Mouse (Mus musculus) heart, adult 2 months (tissue): Measurements from ENCODE around the gene Gm37240. TPM values are rescaled to one million over a fixed set of nuclear protein-coding genes. Genes with fewer than 3 reads are reported as not detected.
A peak's percentile ranks its signal among the peaks of the same experiment; 100 is the strongest.

Source experiments
- DNase-seq, 2 experiments: peaks; one replicate each; pipeline ENCODE4 v3.0.0; 2021
- H3K27ac ChIP-seq: fragments of 200-600 bp; 2 replicates; pipeline ENCODE4 v1.8.1; 2022
- H3K27me3 ChIP-seq: fragments of 200-500 bp; 2 replicates; pipeline ENCODE4 v1.6.1; 2012; ENCODE audit warnings: mild to moderate bottlenecking, low read length, inconsistent platforms, mixed read lengths; ENCODE audit not compliant: control insufficient read depth, insufficient read depth
- H3K36me3 ChIP-seq: fragments of 200-500 bp; 2 replicates; pipeline ENCODE4 v1.6.1; 2012; ENCODE audit warnings: low read length, inconsistent platforms; ENCODE audit not compliant: control insufficient read depth, insufficient read depth
- H3K4me1 ChIP-seq: fragments of 200-500 bp; 2 replicates; pipeline ENCODE4 v1.6.1; 2011; ENCODE audit warnings: low read length; ENCODE audit not compliant: control insufficient read depth, insufficient read depth
- H3K4me3 ChIP-seq: fragments of 200-600 bp; 2 replicates; pipeline ENCODE4 v1.8.1; 2022
- H3K79me2 ChIP-seq: fragments of 200-500 bp; replicated peaks from 2 replicates; pipeline ENCODE4 v1.6.1; 2012; ENCODE audit warnings: mild to moderate bottlenecking, inconsistent platforms, low read length, moderate library complexity, mixed read lengths; ENCODE audit not compliant: control insufficient read depth, insufficient read depth
- H3K9ac ChIP-seq: fragments of 200-500 bp; 2 replicates; pipeline ENCODE4 v1.6.1; 2012; ENCODE audit warnings: low read depth, mild to moderate bottlenecking, control low read depth, inconsistent platforms, low read length, mixed read lengths
- CTCF ChIP-seq: fragments of 200-600 bp; IDR thresholded peaks from 2 replicates; pipeline ENCODE4 v1.8.1; 2022; ENCODE audit warnings: antibody characterized with exemption, mild to moderate bottlenecking, moderate library complexity
- EP300 ChIP-seq: fragments of 200-500 bp; IDR thresholded peaks from 2 replicates; pipeline ENCODE4 v1.6.1; 2011; ENCODE audit warnings: low read depth, low read length, control low read depth; ENCODE audit not compliant: insufficient read depth
- POLR2A ChIP-seq: fragments of 200-500 bp; IDR thresholded peaks from 2 replicates; pipeline ENCODE4 v1.6.1; 2011; ENCODE audit warnings: mild to moderate bottlenecking, low read depth, low read length, control low read depth; ENCODE audit not compliant: insufficient read depth
- WGBS: fragments of 180-500 bp; shearing (Covaris S2); methylation state at CpG from one replicate; pipeline ENCODE4 v1.1.7; 2018; 5-methylcytosine and 5-hydroxymethylcytosine counted together
- intact Hi-C: fragments of 180-260 bp; cut with DNase I; formaldehyde crosslinking; loops from one replicate; pipeline ENCODE4 v1.15.1; 2025
- polyA plus RNA-seq: library from polyadenylated mRNA; depleted of rRNA; stranded (reverse); fragments of >200 nt; gene quantifications from 2 replicates; pipeline ENCODE4 v1.2.3, GENCODE M21; 2012
- total RNA-seq, 2 experiments: library from RNA; stranded (reverse); gene quantifications; 2 replicates each; pipeline ENCODE4 v1.2.3; 2021

The Gm37240 gene
- total and polyA plus RNA-seq, 3 experiments: 25.0 to 45.3 (median 36.6) TPM

- no peak for TF ChIP-seq CTCF
- no peak for TF ChIP-seq POLR2A
- DNase-seq: no peak
- Histone ChIP-seq H3K9ac (no peak overlapping the region), H3K36me3 (no peaks in the 10 kb centered on the region), H3K4me1 (peaks cover 3% of the 10 kb centered on the region; the same call in 1 of the 2 replicates), H3K79me2 (no peaks in the 10 kb centered on the region), H3K27ac (no peak overlapping the region), H3K4me3 (no peak overlapping the region), H3K27me3 (no peaks in the 10 kb centered on the region)
- 58% methylated on average over 2 of the region's 2 CpGs for WGBS
- intact Hi-C loops: no loop called here
Observed at GRCm38 (mm10) chr3:84712941-84713340, 1174.4 kb downstream of the Gm37240 start.

- H3K79me2 ChIP-seq: no peaks in the 10 kb centered on the region
- no peak for DNase-seq
- no peak overlapping the region for H3K27ac ChIP-seq
- no peaks in the 10 kb centered on the region for H3K27me3 ChIP-seq
- H3K4me3 ChIP-seq: no peak overlapping the region
- H3K4me1 ChIP-seq: peaks cover 2% of the 10 kb centered on the region; the same call in 1 of the 2 replicates
- no peaks in the 10 kb centered on the region for H3K36me3 ChIP-seq
- intact Hi-C loops: no loop called here
- TF ChIP-seq CTCF (no peak), POLR2A (no peak), EP300 (no peak)
- no peak overlapping the region for H3K9ac ChIP-seq
- 81% methylated on average over 4 of the region's 4 CpGs for WGBS
Observed at GRCm38 (mm10) chr3:84710723-84711122, 1176.6 kb downstream of the Gm37240 start.

- H3K27ac ChIP-seq: no peak overlapping the region
- no peak overlapping the region for H3K4me3 ChIP-seq
- no peak overlapping the region for H3K9ac ChIP-seq
- no peak for DNase-seq
- no peaks in the 10 kb centered on the region for H3K79me2 ChIP-seq
- H3K4me1 ChIP-seq: peaks cover 2% of the 10 kb centered on the region; the same call in 1 of the 2 replicates
- no peak for TF ChIP-seq POLR2A
- no peak for TF ChIP-seq CTCF
- no peak for TF ChIP-seq EP300
- H3K36me3 ChIP-seq: no peaks in the 10 kb centered on the region
- no peaks in the 10 kb centered on the region for H3K27me3 ChIP-seq
- whole genome bisulfite sequencing: 97% methylated on average over 8 of the region's 8 CpGs
- intact Hi-C loops: no loop called here
Observed at GRCm38 (mm10) chr3:84709967-84710366, 1177.4 kb downstream of the Gm37240 start.

- H3K27me3 ChIP-seq: no peaks in the 10 kb centered on the region
- intact Hi-C loops: no loop called here
- no peak overlapping the region for H3K9ac ChIP-seq
- TF ChIP-seq POLR2A (no peak), CTCF (no peak), EP300 (0 out of 2 replicates have a peak, but pooled peaks have one; percentile 15)
- H3K27ac ChIP-seq: no peak overlapping the region
- 22% methylated on average over 8 of the region's 8 CpGs for WGBS
- H3K4me3 ChIP-seq: no peak overlapping the region
- H3K79me2 ChIP-seq: no peaks in the 10 kb centered on the region
- DNase-seq: no peak
- no peaks in the 10 kb centered on the region for H3K36me3 ChIP-seq
- H3K4me1 ChIP-seq: peaks cover 2% of the 10 kb centered on the region; the same call in 1 of the 2 replicates
Observed at GRCm38 (mm10) chr3:84709100-84709499, 1178.2 kb downstream of the Gm37240 start.

GRCm38 (mm10) chr3:84708469-84708868, 1178.8 kb downstream of the Gm37240 start:
- no peak overlapping the region for H3K27ac ChIP-seq
- H3K4me3 ChIP-seq: no peak overlapping the region
- DNase-seq: peak; percentile 39 to 60
- TF ChIP-seq POLR2A (no peak), EP300 (peak; percentile 64; the same call in 1 of the 2 replicates)
- WGBS: 48% methylated on average over 10 of the region's 10 CpGs
- no peaks in the 10 kb centered on the region for H3K27me3 ChIP-seq
- H3K36me3 ChIP-seq: no peaks in the 10 kb centered on the region
- no peaks in the 10 kb centered on the region for H3K79me2 ChIP-seq
- intact Hi-C loops: no loop called here
- peaks cover 2% of the 10 kb centered on the region; the same call in 1 of the 2 replicates for H3K4me1 ChIP-seq
- no peak overlapping the region for H3K9ac ChIP-seq

- Histone ChIP-seq H3K4me3 (no peak overlapping the region), H3K79me2 (no peaks in the 10 kb centered on the region), H3K4me1 (peaks cover 2% of the 10 kb centered on the region; the same call in 1 of the 2 replicates), H3K27me3 (no peaks in the 10 kb centered on the region), H3K36me3 (no peaks in the 10 kb centered on the region), H3K9ac (no peak overlapping the region), H3K27ac (no peak overlapping the region)
- 87% methylated on average over 9 of the region's 9 CpGs for WGBS
- no peak for DNase-seq
- intact Hi-C loops: no loop called here
- no peak for TF ChIP-seq POLR2A
Observed at GRCm38 (mm10) chr3:84705224-84705623, 1182.1 kb downstream of the Gm37240 start.
